Mouse (Mus musculus) brain, embryonic 14.5 days (tissue): Measurements from ENCODE around the gene Adh1.

Experiments
- CTCF ChIP-seq: fragments of 200-500 bp; IDR thresholded peaks from 2 replicates; pipeline ENCODE4 v1.5.1; 2012; ENCODE audit warnings: inconsistent platforms, mild to moderate bottlenecking, moderate library complexity, borderline replicate concordance; ENCODE audit not compliant: insufficient read depth, insufficient read length; ENCODE audit errors: extremely low read depth
- POLR2A ChIP-seq: fragments of 200-500 bp; IDR thresholded peaks from 2 replicates; pipeline ENCODE4 v1.6.1; 2012; ENCODE audit warnings: mild to moderate bottlenecking, inconsistent platforms, borderline replicate concordance; ENCODE audit not compliant: poor library complexity, insufficient read depth, insufficient read length, severe bottlenecking; ENCODE audit errors: extremely low read depth

GRCm38 (mm10) chr3:138333910-138334309, 73.1 kb downstream of the Adh1 start:
- TF ChIP-seq POLR2A, result no peak
- no peak for TF ChIP-seq CTCF
